Mouse (Mus musculus) heart, postnatal 0 days (tissue): Measurements from ENCODE around the gene Dusp22. TPM values are rescaled to one million over a fixed set of nuclear protein-coding genes. Genes with fewer than 3 reads are reported as not detected.

ENCODE experiments used
- ATAC-seq: fragments of 200-750 bp; cut with Nextera tagmentation; 2 replicates; pipeline ENCODE4 v1.8.0; 2017; ENCODE audit warnings: low read depth, moderate number of reproducible peaks, moderate library complexity; ENCODE audit not compliant: insufficient read depth
- DNase-seq: peaks from one replicate; pipeline ENCODE4 v3.0.0-alpha.2; 2016; ENCODE audit warnings: low spot score
- H3K27ac ChIP-seq: fragments of 300-500 bp; sonication (generic); 2 replicates; pipeline ENCODE4 v1.5.1; 2014; ENCODE audit warnings: low read depth, mild to moderate bottlenecking
- H3K27me3 ChIP-seq: fragments of 300-500 bp; sonication (generic); 2 replicates; pipeline ENCODE4 v1.6.1; 2014; ENCODE audit warnings: low read length, mixed read lengths; ENCODE audit not compliant: control insufficient read depth, insufficient read depth
- H3K36me3 ChIP-seq: fragments of 300-500 bp; sonication (generic); replicated peaks from 2 replicates; pipeline ENCODE4 v1.6.1; 2014; ENCODE audit warnings: low read length, mixed read lengths; ENCODE audit not compliant: control insufficient read depth, insufficient read depth
- H3K4me1 ChIP-seq: fragments of 300-500 bp; sonication (generic); 2 replicates; pipeline ENCODE4 v1.6.1; 2014; ENCODE audit warnings: antibody characterized with exemption; ENCODE audit not compliant: control insufficient read depth, insufficient read depth
- H3K4me2 ChIP-seq: fragments of 300-500 bp; sonication (generic); 2 replicates; pipeline ENCODE4 v1.6.1; 2014; ENCODE audit warnings: low read depth, mild to moderate bottlenecking, low read length, moderate library complexity
- H3K4me3 ChIP-seq: fragments of 300-500 bp; sonication (generic); 2 replicates; pipeline ENCODE4 v1.5.1; 2014; ENCODE audit warnings: low read depth, low read length
- H3K9ac ChIP-seq: fragments of 300-500 bp; sonication (generic); replicated peaks from 2 replicates; pipeline ENCODE4 v1.6.1; 2014; ENCODE audit warnings: low read depth, low read length, mixed read lengths
- H3K9me3 ChIP-seq: fragments of 300-500 bp; sonication (generic); replicated peaks from 2 replicates; pipeline ENCODE4 v1.6.1; 2016; ENCODE audit warnings: low read length; ENCODE audit not compliant: control insufficient read depth
- CTCF ChIP-seq: IDR thresholded peaks from 2 replicates; pipeline ENCODE4 v1.5.1; 2016; ENCODE audit warnings: antibody characterized with exemption, control low read depth, low read depth
- EP300 ChIP-seq: IDR thresholded peaks from 2 replicates; pipeline ENCODE4 v1.6.1; 2016; ENCODE audit warnings: antibody characterized with exemption, low read depth
- WGBS: fragments of 180-500 bp; shearing (Covaris S2); extraction: QIAGEN DNeasy Blood & Tissue Kit; methylation state at CpG from one replicate; pipeline ENCODE4 v1.1.7; 2014; 5-methylcytosine and 5-hydroxymethylcytosine counted together
- polyA plus RNA-seq: library from polyadenylated mRNA; unstranded; fragments of >200 nt; fragmentation: Nextera tagmentation; extraction: Ambion mirVana; gene quantifications from 2 replicates; pipeline ENCODE4 v1.2.1, GENCODE M21; 2015
- total RNA-seq: library from RNA; depleted of rRNA; stranded (reverse); fragments of >200 nt; gene quantifications from 2 replicates; pipeline ENCODE4 v1.2.3, GENCODE M21; 2014; ENCODE audit warnings: low replicate concordance

The Dusp22 gene
- total and polyA plus RNA-seq, 2 experiments from 2014 or later = 7.5 to 15.4 TPM

GRCm38 (mm10) chr13:30753441-30753840 is 93.6 kb downstream of the Dusp22 start:
- TF ChIP-seq EP300 (no peak), CTCF (no peak)
- peaks cover 40% of the 10 kb centered on the region for H3K27me3 ChIP-seq
- no peak overlapping the region for H3K4me2 ChIP-seq
- H3K27ac ChIP-seq = no peak overlapping the region
- no peak overlapping the region for H3K9ac ChIP-seq
- no peak overlapping the region for H3K4me3 ChIP-seq
- ATAC-seq = no peak
- H3K36me3 ChIP-seq = no peaks in the 10 kb centered on the region
- WGBS = 72% methylated on average over 3 of the region's 3 CpGs
- peaks cover 13% of the 10 kb centered on the region; the same call in 1 of the 2 replicates for H3K4me1 ChIP-seq
- no peak for DNase-seq
- no peaks in the 10 kb centered on the region for H3K9me3 ChIP-seq

DNA sequence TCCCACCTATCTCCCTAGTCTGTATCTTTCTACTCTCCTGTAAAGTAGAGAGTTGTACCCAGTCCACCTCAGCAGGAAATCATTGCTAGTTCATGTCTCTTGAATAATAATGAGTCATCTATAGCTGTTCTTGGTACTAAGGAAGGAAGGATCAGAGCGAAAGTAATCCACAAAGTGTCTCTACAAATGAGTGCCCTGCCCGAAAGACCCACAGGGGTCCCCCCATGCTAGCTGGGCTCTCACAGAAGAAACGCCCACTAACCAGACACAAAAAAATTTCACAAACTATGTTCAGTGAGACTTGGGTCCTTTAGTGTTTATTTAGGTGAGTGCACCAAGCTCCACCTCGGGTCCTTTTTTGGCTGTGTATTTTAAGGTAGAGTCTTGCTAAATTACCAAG is 94.3 kb downstream of the Dusp22 start:
- Histone ChIP-seq H3K9me3 (no peaks in the 10 kb centered on the region), H3K27me3 (peaks cover 33% of the 10 kb centered on the region), H3K9ac (no peak overlapping the region), H3K4me2 (no peak overlapping the region), H3K4me3 (no peak overlapping the region), H3K4me1 (0 out of 2 replicates have a peak, but pooled peaks cover 7% of the 10 kb centered on the region), H3K27ac (no peak overlapping the region), H3K36me3 (no peaks in the 10 kb centered on the region)
- 70% methylated on average over 4 of the region's 4 CpGs for WGBS
- DNase-seq = no peak
- ATAC-seq = no peak
- TF ChIP-seq CTCF (no peak), EP300 (no peak)

GRCm38 (mm10) chr13:30754825-30755476 is 95.2 kb downstream of the Dusp22 start:
- no peak for TF ChIP-seq CTCF
- no peak for TF ChIP-seq EP300
- 69% methylated on average over 10 of the region's 10 CpGs for WGBS
- DNase-seq (no peak), ATAC-seq (no peak)
- no peak overlapping the region for H3K4me2 ChIP-seq
- H3K36me3 ChIP-seq = no peaks in the 10 kb centered on the region
- 0 out of 2 replicates have a peak, but pooled peaks cover 4% of the 10 kb centered on the region for H3K4me1 ChIP-seq
- H3K4me3 ChIP-seq = no peak overlapping the region
- no peak overlapping the region for H3K27ac ChIP-seq
- no peaks in the 10 kb centered on the region for H3K9me3 ChIP-seq
- H3K9ac ChIP-seq = no peak overlapping the region
- H3K27me3 ChIP-seq = peaks cover 24% of the 10 kb centered on the region

DNA sequence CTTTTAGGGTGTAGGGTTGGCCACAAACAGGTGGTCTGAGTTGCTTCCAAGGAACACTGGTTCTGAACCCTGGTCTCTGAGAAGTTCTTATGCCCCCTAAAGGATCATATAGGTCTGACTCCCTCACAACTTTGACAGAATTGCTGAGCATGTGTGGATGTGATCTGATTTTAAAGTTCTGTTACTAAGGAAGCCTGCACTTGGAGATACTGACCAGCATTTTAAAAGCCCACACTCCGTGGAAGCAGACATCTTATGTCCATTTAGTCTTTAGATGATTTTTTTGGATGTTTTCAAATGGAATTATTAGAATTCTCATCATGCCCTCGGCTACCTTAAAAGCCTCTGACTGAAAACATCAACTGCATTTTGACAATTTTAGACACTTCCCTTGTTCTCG is 95.8 kb downstream of the Dusp22 start:
- peaks cover 18% of the 10 kb centered on the region for H3K27me3 ChIP-seq
- no peak overlapping the region for H3K9ac ChIP-seq
- no peaks in the 10 kb centered on the region for H3K36me3 ChIP-seq
- H3K4me3 ChIP-seq = no peak overlapping the region
- ATAC-seq (no peak), DNase-seq (no peak)
- TF ChIP-seq EP300 = no peak
- TF ChIP-seq CTCF = no peak
- 0 out of 2 replicates have a peak, but pooled peaks cover 3% of the 10 kb centered on the region for H3K4me1 ChIP-seq
- H3K4me2 ChIP-seq = no peak overlapping the region
- no peaks in the 10 kb centered on the region for H3K9me3 ChIP-seq
- H3K27ac ChIP-seq = no peak overlapping the region
- 75% methylated on average over 3 of the region's 3 CpGs for WGBS

DNA sequence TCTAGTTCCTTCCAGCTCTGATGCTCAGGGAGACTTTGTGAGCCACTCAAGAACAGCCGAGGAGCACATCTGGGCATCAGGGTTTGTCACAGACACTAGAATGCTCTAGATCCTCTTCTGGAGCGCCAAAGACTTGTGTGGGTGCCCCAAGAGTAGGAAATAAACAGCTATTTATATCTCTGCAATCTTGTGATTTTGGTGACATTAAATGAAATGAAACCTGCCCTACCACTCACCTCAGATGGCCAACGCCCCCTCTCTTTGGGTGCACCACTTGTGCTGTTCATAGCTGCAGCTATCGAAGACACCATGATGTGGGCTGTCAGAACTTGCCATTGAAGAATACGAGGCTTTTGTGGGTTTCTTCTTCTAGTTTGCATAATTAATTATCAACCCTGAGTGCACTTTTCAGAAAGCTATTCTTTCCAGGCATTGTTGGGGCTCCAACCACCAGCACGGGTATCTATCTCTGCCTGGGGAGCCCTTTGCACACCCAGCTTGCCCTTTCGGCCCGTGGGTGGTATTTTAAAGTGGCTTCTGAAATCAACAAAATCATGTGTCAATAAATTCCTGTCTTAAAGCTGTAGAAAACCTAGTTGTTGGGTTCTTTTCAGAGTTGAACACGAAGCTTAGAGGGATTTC is 96.3 kb downstream of the Dusp22 start:
- DNase-seq (no peak), ATAC-seq (no peak)
- TF ChIP-seq EP300 (no peak), CTCF (no peak)
- peaks cover 13% of the 10 kb centered on the region for H3K27me3 ChIP-seq
- no peak overlapping the region for H3K4me2 ChIP-seq
- H3K4me1 ChIP-seq = no peaks in the 10 kb centered on the region
- H3K9ac ChIP-seq = no peak overlapping the region
- H3K27ac ChIP-seq = no peak overlapping the region
- H3K36me3 ChIP-seq = no peaks in the 10 kb centered on the region
- H3K4me3 ChIP-seq = no peak overlapping the region
- 73% methylated on average over 9 of the region's 9 CpGs for WGBS
- no peaks in the 10 kb centered on the region for H3K9me3 ChIP-seq
